Mouse (Mus musculus): ENCODE measurements around the gene Lrrc28. TPM values are rescaled to one million over a fixed set of nuclear protein-coding genes. Genes with fewer than 3 reads are reported as not detected.

Lrrc28 gene
- total RNA-seq, 2 experiments from 2014 or later = 7.3 to 13.4 TPM

DNA sequence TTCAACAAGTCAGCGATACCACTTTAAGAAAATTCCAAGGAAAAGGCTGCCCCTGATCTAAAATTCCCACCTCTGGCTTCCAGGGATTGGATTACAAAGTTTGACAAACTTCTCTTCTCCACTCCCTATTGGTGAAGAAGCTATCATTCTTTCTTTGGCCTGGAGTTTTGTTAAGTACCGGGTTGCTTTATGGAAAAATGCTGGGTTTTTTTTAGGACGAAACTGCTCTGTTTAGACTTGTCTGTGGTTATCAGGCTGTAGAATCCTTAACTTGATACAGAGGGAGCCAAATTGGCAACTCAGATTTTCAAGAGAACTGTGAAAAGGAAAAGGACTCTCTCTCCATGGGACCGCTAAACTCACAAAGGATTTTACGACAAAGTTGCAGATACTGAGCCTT, 2.2 kb upstream of the Lrrc28 start, which contains the start of gene Ttc23:
Gene Ttc23, plus strand, starts transcription at position 134 of the 400 bp plus-strand sequence.
- ATAC-seq (replicated peaks; ENCODE audit: low FRiP score, poor library complexity, severe bottlenecking) = no peak

- ATAC-seq (replicated peaks; ENCODE audit: low FRiP score, poor library complexity, severe bottlenecking) = no peak
Measured at GRCm38 (mm10) chr7:67646131-67646530, 1.1 kb upstream of the Lrrc28 start.

GRCm38 (mm10) chr7:67645681-67646014, 580 bp upstream of the Lrrc28 start:
- peak; percentile 46 for ATAC-seq (replicated peaks; ENCODE audit: low FRiP score, poor library complexity, severe bottlenecking)

DNA sequence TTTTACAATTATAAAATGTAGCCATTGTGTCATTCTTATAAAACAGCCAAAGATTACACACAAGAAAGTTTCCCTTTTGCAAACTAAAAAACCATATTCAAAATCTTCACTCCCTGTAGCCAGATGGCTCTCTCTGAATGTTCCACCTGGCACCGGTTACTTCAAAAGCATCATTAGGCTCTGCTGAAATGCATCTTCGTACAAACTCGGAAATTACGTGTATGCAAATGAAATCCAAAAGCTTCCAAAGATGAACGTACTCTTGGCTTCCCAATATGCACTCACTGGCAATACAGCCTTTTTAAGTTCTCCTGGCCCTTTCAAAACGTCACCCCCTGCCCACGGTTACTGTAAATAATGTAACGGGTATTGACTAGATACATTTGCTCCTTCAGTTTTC, 777 bp downstream of the Lrrc28 start:
- no peak for ATAC-seq (replicated peaks; ENCODE audit: low FRiP score, poor library complexity, severe bottlenecking)

DNA sequence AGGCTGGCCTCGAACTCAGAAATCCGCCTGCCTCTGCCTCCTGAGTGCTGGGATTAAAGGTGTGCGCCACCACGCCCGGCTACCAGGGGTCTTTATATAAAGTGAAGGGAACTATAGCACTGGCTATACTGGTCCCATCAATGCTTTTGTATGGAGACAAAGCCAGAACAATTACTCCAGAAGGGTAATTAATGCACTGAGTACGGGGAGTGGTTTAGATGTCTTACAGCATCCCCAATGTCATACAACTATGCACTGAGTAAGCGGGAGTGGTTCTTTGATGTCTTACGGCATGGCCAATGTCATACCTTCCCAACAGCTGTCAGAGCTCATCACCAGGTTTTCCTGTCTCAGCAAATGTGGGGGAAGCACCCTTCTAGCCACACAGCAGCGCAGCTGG, 2.1 kb downstream of the Lrrc28 start:
- no peak for ATAC-seq (replicated peaks; ENCODE audit: low FRiP score, poor library complexity, severe bottlenecking)

GRCm38 (mm10) chr7:67639006-67639405, 6.1 kb downstream of the Lrrc28 start:
- ATAC-seq (replicated peaks; ENCODE audit: low FRiP score, poor library complexity, severe bottlenecking) = no peak

DNA sequence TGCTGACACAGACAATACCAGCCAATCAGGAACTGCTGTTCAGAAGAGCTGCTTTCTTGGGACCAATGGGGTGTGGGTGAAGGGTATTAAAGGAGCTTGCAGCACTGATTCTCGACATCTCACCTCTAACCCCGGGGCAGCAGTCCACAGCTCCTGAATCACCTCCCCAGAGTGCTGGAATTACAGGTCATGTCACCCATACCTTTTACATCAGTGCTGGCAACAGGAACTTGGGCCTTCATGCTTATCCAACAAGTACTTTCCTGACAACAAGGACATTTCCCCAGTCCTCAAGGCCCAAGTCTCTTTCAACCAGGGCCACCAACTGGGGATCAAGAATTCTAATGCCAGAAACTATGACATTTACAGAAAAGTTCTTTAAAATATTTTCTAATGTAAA, 8.9 kb downstream of the Lrrc28 start:
- ATAC-seq (replicated peaks; ENCODE audit: low FRiP score, poor library complexity, severe bottlenecking) = no peak

- ATAC-seq (replicated peaks; ENCODE audit: low FRiP score, poor library complexity, severe bottlenecking) = no peak
Measured at GRCm38 (mm10) chr7:67634210-67634609, 10.9 kb downstream of the Lrrc28 start.

DNA sequence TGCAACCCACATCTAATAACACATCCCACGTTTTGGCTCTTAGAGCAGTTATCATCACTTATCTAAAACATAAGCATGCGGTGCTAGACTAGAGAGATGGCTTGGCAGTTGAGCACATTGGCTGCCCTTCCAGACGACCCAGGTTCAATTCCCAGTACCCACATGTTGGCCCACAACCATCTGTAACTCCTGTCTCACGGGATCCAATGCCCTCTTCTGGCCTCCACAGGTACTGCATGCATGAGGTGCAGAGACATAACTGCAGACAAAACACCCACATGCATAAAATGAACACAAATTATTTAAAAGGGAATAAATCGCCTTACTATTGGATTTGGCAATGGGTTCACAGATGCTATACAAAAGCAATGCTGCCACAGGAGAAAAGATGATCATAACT, 12.7 kb downstream of the Lrrc28 start:
- ATAC-seq (replicated peaks; ENCODE audit: low FRiP score, poor library complexity, severe bottlenecking) = no peak

DNA sequence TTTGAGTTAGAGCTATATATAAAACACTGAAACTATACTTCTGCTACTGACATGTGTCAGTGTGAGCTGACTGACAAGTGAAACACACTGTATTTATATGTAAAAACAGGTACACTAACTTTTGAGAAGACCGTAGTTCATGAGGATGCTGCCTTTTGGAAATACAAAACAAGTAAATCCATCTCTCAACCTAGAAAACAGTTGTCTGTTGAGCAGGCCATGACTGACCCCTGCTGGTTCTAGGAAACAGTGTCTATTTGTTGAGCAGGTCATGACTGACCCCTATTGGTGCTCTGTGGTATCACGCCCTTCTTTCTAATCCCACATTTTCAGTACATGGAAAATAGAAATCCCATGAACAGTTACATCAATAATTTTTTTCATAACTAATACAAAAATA, 14.3 kb downstream of the Lrrc28 start:
- peak; percentile 80; the same call in 1 of the 2 replicates for ATAC-seq (replicated peaks; ENCODE audit: low FRiP score, poor library complexity, severe bottlenecking)

DNA sequence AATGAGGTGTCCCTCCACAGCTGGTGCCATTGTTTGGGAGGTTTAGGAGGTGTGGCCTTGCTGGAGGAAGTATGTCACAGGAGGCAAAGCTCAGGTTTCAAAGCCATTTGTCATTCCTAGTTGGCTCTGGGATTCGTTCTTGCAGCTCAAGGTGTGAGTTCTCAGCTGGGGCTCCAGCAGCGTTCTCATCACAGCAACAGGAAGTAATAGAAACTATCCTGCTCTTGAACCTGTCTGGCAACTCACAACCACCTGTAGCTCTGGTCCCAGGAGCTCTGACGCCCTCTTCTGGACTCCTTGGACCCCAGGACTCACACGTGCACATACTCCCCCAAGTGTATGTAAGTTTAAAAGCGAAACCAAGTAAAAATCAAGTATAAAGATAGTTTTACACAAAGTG, 15.4 kb downstream of the Lrrc28 start:
- ATAC-seq (replicated peaks; ENCODE audit: low FRiP score, poor library complexity, severe bottlenecking) = no peak

GRCm38 (mm10) chr7:67626671-67627070, 18.4 kb downstream of the Lrrc28 start:
- ATAC-seq (replicated peaks; ENCODE audit: low FRiP score, poor library complexity, severe bottlenecking) = no peak

- ATAC-seq (replicated peaks; ENCODE audit: low FRiP score, poor library complexity, severe bottlenecking) = no peak
Measured at GRCm38 (mm10) chr7:67622151-67622550, 22.9 kb downstream of the Lrrc28 start.

- no peak for ATAC-seq (replicated peaks; ENCODE audit: low FRiP score, poor library complexity, severe bottlenecking)
Measured at GRCm38 (mm10) chr7:67619836-67620235, 25.2 kb downstream of the Lrrc28 start.

DNA sequence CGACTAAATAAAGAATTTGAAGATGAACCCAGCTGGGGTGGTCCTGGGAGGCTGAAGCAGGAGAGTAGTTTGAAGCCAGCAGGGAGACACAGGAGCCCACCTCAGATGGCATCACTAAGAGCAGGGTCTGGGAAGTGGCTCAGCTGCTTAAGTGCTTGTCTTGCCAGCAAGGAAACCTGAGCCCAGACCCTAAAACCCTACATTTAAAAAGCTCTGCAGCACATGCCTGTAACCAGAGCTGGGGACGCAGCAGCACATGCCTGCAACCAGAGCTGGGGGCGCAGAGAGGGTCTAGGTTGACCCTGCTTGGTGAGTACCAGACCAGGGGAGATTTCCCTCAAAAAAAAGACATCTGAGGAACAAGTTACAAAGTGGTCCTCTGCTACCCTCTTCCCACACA, 26.8 kb downstream of the Lrrc28 start:
- ATAC-seq (replicated peaks; ENCODE audit: low FRiP score, poor library complexity, severe bottlenecking) = no peak

- no peak for ATAC-seq (replicated peaks; ENCODE audit: low FRiP score, poor library complexity, severe bottlenecking)
Measured at GRCm38 (mm10) chr7:67617646-67618045, 27.4 kb downstream of the Lrrc28 start.

DNA sequence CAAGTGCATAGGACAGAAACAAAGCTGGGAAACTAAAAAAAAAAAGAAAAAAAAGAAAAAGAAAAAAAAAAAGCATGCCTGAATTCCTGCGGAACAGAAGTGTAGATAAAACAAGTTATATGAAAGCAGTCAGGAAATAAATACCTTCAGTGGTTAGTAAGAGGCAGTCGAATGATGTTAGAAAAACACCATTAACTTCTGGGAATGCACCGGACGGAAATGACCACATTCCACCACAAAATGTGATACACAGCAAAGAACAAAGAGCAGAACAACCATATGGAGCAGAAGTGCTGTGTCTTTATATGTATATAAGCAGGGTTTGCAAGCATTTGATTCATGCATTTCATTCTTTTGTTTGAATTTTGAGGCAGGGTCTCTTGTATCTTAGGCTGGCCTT, 28.2 kb downstream of the Lrrc28 start:
- no peak for ATAC-seq (replicated peaks; ENCODE audit: low FRiP score, poor library complexity, severe bottlenecking)

DNA sequence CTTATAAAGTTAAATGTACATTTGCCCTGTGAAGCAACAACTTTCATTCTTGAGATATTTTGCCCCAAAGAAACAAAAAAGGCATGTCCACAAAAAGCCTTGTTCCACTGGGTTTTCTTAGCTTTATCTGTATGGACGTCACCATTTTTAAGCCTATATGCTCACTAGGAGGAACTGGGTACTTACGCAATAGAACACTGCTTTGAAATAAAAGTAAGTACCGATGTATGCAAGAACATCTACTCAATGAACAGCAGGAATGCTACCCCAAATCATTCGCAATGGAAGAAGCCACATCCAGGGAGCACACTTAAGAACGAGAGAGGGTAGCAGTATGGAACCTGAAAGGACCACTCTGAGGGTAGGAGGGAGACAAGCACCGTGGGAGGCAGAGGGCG, 30.6 kb downstream of the Lrrc28 start:
- ATAC-seq (replicated peaks; ENCODE audit: low FRiP score, poor library complexity, severe bottlenecking) = no peak

DNA sequence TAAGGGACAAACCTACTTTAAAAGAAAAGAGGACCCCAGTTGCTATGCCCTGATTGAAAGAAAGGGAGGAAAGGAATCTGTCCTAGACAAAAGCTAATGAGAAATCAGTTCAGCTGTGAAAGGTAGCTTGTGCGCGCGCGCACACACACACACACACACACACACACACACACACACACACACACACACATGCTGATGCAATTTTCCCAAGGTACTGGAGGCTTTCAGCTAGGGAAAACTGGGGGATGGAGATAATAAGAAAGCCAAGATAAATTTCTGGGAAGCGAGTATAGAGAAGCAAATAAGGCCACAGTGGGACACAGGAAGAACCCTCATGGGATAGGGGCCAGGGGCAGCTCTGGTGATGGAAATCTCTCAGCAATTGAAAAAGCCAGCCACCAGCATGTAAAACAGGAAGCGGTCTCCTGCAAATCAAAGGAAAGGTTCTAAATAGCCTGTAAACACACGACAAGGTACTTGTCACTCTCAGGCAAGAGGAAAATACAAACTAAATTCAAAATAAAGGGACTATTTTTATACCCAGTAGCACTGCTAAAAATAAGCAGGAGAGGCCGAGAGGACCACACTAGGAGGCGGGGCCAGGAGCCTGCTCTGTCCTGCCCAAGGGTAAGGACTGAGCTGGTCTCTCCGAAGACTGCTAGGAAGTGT, 31.1 kb downstream of the Lrrc28 start:
- no peak for ATAC-seq (replicated peaks; ENCODE audit: low FRiP score, poor library complexity, severe bottlenecking)

- ATAC-seq (replicated peaks; ENCODE audit: low FRiP score, poor library complexity, severe bottlenecking) = no peak
Measured at GRCm38 (mm10) chr7:67608348-67609024, 36.6 kb downstream of the Lrrc28 start.

DNA sequence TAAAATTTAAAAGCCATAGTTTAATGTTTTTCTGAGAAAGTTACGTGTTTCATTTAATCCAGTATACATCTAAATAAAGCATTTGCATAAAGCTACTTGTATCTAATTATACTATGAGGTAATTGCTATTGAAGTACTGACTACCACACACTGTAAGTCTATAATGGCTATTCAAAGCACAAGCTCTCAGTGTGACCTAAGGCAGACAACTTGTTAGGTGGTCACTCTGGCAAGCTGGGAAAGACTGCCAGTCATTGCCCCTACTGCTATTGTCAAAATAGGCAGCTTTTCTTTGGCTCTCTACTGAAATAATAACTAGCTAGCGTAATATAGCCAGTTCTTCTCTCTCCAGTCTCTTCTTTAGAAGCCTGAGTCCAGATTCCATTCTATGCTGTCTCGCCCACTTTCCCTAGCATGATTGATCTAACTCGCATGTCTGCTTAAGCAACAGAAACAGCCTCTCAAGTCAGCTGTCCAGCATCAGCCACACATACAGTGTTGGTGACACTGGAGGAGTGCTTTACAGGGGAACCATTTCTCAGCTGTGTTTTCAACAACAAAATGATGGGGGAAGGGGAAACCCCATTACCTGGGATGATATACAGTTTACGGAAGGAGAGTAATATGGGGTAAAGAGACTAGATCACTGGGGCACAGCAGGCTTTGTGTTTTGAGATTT, 37.3 kb downstream of the Lrrc28 start:
- no peak for ATAC-seq (replicated peaks; ENCODE audit: low FRiP score, poor library complexity, severe bottlenecking)

Data from erythroid progenitor cell, adult 5-6 weeks (primary cell).